Mouse (Mus musculus) cerebellum, postnatal 4 days (tissue): ENCODE data around the gene Mrpl9.

ENCODE experiments used
- DNase-seq, 2 experiments: peaks; one replicate each; pipeline ENCODE4 v3.0.0; 2022; ENCODE audit warnings: low spot score in 2 of 2, mixed read lengths in 1 of 2

Gene Mrpl9

DNA sequence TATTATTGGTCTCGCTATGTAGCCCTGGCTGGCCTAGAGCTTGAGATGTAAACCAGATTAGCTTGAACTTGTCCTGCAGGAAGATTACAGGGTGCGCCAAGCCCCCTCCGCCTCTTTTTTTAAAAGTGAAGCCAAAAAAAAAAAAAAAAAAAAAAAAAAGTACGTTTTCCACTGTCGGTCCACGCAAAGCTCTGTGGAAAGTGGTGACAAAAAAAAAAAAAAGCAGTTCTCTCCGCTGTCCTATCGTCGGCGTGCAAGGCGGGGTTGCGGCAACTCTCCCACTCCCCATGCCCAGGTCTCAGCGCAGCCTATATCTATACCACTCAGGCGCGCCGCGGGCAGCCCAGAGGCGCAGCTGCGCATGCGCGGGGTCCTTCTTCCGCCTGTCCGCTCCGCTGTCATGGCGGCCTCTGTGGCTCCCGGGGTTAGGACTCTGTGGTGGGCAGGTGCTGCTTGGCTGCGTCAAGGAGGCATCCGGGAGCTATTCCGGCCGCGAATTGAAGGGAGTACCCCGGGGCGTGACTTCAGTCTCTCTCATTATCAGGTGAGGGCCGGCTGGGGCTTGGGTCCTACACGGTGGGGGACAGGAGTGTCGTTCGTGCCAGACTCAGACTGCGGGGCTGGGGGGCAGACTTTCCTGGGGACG, at the start of gene Mrpl9:
Mrpl9 (plus strand) TSS at position 368 of the 646 bp plus-strand sequence.
- DNase-seq = peak; percentile 97

DNA sequence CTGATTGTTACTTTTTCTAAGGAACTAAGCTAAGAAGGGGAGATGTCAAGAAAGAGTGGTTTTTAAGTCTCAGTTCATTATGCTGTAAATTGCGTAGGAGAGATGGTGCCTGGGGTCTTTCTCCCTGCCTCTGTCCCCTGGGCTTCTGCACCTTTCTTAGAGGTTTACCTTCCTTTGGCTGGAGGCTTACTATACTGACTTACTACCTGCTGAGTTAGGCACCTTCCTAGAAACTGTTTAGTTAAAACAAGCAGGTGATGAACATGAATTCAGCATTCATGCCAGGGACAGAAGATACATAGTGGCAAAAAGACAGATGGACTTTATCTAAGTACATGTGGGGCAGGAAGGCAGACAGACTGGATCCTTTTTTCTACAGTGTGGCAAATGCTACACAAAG, 46.8 kb upstream of the Mrpl9 start:
- DNase-seq = no peak

DNA sequence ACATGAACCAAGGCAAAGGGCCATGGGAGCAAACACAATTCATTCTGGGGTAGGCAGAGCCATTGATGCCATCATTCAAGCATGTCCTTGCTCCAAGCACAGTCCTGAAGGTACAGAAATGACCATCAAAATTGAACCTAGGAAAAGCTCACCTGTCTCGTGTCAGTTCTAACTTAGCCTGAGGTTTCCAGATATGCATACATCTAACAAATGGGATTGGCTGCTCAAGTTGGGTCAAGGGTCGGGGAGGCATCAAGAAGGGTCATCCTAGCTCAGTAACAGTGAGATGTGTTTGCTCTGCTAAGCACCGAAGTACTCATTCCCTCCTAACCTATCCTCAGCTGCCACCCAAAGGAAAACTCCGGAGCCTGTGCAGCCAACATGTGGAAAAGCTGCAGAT, 46.3 kb upstream of the Mrpl9 start:
- no peak for DNase-seq

DNA sequence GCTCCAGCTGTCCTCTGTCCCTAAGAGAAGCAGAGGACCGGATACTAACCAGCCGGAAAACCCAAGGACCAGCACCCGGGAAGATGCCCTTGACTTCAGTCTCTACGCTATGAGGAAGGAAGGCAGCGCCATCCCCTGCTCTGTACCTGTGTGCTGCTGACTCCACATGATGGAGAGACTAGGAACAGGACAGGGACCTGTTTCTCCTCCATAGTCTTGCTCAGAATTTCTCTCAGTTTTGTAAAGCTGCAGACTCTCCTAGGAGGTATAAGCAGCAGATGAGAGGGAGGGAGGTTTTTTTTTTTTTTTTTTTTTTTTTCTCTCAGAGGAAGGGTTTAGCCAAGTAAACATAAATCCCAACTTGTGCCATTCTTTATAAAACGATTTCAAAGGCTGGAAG, 44.9 kb upstream of the Mrpl9 start, which contains the start of gene Lingo4:
Lingo4 (plus strand) TSS at position 301 of the 400 bp plus-strand sequence.
- no peak for DNase-seq

DNA sequence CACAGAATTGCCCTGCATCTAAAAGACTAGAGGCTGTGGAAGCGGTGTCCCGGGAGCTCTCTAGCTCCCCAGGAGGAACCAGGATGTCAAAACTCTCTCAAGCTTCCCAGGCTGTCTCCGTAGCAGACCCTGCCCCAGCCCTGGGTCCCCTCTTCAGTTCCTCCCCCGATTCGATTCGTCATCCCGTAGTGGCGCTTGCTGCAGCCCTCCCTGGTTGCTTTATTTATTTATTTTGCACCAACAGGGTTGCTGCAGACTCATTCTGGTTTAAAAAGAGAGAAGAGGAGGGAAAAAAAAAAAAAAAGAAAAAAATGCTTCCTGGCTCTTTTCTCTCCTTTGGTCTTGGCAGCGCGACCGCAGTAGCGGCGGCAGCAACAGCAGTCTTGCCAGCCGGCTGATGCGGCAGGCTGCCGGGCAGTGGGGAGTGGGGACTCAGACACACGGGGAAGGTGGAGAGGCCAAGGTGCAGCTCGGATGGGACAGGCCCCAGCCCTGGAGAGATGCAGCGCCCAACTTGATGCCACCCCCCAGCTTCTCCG, 44.1 kb upstream of the Mrpl9 start:
- peak in 1 of 2 experiments; percentile 34 for DNase-seq

DNA sequence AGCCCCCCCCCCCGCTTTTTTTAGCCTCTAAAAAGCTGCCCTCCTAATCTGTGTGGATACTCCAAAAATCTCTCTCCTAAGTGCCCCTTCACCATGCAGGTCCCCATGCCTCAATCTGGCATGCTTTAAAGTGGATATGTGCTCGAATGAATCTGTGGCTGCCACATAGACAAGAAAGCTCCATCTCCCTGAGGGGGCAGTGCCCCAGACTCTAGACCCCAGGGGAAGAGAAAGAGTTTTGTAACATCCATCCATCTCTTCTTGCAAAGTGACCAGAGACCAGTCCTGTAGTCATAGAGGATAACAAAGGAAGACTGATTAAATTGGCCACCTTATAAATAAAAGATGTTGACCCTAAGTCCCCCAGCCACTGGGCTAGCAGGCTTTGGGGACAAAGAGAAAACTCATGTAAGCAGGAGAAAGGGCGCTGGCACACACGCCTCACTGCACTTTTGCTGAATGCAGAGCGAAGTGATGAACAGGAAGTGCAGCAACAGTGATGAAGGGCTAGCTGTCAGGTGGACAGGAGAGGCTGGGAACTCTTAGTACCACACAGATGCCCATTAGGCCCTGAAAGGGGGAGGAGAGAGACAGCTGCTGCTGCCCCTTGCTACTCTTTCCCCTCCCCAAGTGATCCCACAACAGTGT, 43.3 kb upstream of the Mrpl9 start:
- DNase-seq = no peak

DNA sequence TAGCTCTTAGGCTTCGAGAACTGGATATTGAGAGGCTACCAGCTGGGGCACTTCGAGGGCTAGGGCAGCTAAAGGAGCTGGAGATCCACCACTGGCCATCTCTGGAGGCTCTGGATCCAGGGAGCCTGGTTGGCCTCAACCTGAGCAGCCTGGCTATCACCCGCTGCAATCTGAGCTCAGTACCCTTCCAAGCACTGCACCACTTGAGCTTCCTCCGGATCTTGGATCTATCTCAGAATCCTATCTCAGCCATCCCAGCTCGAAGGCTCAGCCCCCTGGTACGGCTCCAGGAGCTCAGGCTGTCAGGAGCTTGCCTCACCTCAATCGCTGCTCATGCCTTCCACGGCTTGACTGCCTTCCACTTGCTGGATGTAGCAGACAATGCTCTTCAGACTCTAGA, 40.7 kb upstream of the Mrpl9 start:
- no peak for DNase-seq

DNA sequence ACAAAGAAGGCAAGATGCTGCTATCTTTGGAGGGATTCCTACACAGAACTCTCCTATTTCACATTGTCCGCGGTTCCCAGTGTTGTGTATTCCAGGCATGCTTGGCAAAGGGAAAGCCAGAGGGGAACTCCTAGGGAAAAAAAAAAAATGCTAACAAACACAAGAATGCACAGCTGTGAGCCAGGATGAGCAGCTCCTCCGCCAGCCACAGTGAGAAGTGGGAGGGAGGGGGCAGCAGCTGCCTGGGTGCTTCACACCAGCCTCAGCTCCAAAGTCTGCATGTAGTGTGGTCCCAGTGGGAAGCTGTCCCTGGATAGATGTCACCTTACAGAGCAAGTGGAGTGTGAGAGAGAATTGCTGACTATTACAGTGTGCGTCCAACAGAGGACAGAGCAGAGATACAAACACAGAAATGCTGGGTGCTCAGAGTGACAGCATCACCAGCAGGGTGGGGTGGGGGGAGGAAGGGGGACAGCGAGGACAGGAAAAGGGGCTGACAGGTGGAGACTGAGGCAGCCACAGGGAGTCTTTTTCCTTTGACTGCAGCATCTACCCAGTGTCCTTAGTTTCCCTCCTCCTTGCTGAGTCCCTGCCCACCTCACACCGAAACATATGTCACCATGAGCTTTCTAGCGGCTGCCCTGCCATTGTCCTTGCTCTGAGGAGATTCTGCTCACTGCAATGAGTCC, 38.6 kb upstream of the Mrpl9 start:
- DNase-seq = no peak

DNA sequence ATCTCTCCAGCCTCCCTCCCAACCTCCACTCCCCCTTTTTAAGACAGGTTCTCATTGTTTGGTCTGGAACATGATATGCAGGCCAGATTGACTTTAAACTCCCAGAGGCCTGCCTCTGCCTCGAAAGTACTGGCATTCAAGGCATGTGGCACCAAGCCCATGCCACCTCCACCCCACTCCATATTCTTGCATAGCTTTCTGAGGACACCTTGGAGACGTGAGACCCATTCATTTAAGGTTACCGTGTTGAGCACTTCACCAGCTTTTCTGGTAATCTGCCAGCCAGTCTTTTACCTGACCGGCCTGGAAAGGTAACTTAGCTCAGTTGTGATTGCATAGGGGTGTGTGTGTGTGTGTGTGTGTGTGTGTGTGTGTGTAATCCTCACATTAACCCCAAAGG, 37.6 kb upstream of the Mrpl9 start:
- no peak for DNase-seq

DNA sequence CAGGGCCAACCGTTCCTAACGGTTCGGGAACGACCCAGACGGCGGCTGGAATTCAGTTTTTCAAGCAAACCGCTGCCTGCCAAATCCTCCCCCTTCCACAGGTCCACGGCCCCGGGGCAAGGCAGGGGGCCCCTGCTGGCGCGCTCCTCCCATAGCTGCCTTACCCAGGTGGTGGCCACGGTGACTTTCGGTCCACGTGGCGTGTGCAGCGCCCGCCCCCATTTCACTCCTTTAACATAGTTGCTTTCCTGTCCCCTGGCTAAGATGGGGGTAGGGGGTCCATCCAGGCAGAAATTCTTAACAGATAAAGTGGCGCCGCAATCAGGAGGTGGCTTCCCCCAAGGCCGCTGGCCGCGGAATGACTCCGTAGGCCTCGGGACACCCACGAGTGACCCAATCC, 30.6 kb upstream of the Mrpl9 start:
- DNase-seq = no peak

DNA sequence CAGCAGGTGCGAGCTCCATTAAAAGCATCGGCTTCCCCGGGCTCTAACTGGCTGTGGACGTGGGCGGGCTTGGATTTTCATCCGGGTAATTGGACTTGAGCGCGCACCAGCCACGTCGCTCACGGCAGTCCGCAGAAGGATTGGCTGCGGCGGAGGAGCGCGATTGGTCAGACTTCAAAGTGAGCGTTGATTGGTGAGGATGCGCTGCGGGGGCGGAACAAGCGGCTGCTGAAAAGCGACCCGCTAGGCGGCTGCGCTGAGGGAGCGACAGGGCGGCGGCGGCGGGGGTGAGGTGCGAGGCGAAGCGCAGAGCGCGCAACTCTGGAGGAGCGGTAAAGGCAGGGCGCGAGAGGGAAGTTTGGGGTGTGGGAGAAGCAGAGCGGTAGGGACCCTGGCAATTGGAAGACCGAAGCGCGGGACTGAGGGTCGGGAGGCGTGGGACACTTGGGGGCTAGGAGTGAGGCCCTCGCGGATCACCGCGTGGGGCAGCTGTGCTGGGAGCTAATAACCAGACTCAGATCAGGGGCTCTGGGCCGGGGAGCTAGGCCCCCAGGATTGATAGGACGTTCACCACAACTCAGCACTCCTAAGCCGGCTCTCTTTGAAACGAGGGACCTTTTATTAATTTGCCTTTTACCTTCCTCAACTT, 30.0 kb upstream of the Mrpl9 start, which contains the start of gene Tdrkh:
Tdrkh (plus strand) TSS at position 243 of the 649 bp plus-strand sequence.
- peak; percentile 96 to 97 for DNase-seq

DNA sequence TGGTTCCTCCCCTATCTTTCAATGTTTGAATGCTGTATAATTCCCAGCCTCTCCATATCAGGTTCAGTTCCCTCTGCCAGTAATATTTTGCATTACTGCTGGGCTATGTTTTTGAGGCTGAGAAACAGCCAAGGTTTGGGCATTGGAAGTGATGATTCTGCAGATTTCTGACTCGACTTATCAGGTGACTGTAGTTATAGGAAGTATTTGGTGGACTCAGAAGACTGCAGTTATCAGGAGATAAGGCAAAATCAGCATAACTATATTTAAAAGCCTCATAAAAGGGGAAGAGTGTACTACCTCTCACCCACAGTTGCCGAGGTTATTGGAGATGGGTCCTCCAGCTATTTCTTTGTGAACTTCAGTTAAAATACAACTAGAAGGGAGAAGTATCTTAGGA, 12.1 kb upstream of the Mrpl9 start:
- DNase-seq = no peak

DNA sequence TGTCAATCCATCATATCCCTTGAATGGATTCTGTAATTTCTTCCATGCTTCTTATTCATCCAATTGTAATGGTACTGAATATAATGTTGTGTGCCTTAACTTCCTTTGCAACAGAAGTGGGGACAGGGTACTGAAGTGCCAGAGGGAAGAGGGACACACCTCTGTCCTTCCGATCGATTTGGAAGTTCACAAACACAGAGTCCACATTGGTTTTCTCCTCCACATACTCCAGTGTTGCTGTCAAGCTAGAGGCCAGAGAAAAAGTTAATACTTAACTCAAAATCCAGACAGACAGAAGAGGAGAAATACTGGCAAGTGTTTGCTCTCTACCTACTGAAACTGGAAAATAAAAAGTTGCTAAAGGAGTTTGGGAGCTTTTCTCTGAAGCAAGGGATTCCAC, 8.8 kb upstream of the Mrpl9 start:
- DNase-seq = no peak

DNA sequence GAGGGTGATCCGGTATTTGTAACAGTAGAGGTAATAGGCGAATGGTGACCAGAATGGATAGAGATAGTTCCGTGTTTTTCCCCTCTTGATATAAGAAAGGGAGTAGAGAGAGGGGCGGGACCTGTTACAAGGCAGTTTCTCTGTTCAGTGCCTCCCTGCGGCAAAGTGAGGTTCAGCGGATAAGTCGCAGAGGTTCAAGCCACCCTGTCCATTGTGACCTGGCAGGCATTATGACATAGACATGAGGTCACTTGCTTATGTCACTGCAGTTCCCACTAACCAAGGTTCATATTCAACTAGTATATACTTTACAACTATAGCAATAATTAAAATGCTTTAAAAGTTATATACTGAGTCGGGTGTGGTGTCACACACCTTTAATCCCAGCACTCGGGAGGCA, 6.7 kb upstream of the Mrpl9 start:
- no peak for DNase-seq

DNA sequence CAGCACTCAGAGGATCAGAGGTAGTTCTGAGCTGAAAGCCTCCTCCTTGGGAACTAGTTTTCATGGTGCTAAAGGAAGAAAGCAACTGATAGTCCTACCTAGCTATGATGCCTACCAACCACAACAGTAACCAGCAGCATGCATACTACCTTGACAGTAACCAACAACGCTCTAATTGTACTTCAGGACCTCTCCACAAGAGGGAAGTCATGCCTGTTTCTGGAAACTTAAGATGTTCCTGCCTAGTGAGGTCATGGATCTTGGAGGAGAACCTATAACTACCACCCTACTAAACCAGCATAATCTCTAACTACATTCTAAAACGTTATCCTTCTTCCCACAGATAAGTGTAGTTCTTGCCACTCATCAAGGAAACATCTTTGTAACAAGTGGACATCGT, 1.9 kb upstream of the Mrpl9 start:
- no peak for DNase-seq

DNA sequence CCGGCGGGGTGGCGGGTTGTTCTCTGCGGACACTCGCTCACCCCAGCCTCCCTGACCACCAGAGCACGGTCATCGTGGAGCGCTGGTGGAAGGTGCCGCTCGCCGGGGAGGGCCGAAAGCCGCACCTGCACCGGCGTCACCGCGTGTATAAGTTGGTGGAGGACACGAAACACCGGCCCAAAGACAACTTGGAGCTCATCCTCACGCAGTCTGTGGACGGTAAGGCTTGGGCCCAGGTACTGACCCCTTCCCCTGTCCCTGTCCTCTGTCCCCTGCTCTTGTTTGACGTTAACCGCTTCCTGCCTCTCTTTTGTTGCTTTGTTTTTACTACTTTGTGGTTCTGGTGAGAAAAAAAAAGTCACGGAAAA, 463 bp downstream of the Mrpl9 start, which contains the start of gene Oaz3:
Oaz3 (minus strand) TSS at position 319 of the 368 bp plus-strand sequence.
- no peak for DNase-seq

DNA sequence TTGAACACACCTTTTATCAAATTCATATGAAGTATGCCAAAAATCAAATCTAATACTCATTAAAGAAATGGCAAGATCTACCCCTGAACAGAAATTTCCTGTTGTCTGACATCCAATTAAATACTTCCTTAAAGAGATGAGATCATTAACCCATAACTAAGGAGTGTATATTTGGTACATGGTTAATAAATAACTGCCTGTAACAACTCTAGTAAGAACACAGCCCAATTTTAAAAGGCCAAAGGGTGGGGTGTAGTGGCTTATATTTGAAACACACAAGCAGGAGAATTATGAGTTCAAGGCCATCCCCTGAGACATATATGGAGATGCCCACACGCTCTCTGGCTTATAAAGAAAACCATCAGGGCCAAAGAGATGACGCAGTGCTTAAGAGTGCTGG, 6.3 kb downstream of the Mrpl9 start:
- no peak for DNase-seq

DNA sequence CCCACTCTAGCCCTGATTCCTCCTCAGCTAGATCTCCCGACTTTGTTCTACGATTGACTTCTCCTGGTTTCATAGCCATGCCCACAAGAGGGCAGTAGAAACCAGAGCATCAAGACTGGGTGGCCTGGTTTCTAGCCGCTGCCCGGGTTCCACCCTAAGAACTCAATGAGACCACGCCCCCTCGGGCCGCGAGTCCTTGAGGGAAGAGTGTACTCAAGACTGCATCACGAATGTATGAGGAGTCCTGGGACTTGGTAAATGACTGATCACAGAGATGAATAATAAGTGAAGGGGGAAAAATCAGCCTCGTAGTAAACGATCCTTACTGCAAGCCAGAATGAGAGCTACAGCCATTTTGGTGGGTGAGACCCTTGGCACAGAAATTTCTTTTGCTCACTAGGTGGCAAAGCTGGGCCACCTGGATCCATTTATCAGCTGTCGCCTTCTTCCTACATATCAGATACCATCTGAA, 13.4 kb downstream of the Mrpl9 start:
- DNase-seq = peak; percentile 61 to 86

DNA sequence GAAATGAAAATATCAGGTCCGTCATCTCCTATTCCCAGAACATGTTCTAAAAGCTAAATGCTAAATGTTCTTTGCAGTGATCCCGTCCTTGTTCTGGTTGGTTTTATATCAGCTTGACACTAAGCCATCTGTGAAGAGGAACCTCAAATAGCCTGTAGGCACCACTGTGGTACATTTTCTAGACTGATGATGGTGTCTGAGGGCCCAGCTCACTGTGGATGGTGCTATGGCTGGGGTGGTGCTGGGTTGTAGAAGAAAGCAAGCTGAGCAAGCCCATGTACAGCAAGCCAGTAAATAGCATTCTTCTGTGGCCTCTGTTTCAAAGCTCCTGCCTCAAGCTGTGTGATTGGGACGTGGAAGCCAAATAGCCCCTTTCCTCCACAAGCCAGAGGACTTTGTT, 13.9 kb downstream of the Mrpl9 start:
- DNase-seq = no peak

DNA sequence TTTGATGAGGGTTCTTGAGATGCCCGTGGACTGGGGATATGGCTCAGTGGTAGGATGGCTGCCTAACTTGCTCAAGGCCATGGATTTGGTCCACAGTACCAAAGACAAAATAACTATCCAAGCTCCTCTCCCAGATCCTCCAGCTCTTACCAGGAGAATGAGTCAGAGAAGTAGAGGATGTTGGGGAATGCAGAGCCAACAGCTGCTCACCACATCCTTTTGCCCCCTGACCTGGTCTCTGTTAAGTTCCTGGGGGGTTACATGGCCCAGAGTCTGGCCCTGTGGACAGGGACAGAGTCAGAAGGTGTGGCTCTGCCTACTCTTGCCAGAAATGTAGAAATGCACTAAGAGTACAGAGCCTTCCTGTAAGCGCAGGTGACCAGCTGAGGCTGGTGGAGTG, 16.7 kb downstream of the Mrpl9 start:
- DNase-seq = no peak

DNA sequence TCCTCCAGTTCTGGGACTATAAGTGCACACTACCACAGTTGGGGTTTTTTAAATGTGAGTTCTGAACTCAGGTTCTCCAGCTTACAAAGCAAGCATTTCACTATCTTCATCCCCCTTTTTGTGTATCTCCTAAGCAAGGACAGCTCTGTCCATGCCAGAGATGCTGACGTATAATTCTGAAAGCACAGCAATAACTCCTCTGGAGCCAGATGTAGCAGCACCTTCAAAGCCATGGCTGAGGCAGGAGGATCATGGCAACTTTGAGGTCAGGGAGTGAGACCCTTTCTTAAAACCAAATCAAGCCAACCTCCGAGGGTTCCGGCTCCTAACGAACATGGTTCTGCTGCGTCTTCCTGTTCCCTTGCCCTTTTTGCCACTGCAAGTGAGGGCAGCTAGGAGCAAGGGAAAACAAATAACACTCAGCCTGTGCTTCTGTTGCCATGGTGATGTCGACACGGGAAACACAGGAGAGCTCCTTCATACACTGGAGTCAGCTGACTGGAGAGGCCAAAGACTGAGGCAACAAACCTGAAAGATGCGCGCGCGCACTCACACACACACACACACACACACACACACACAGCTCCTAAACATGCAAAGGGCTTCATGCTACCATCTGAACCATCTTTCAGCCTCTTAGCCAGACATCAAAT, 20.9 kb downstream of the Mrpl9 start:
- no peak for DNase-seq
